ENCODE assay signal across 8 mouse cellular contexts in the genomic region with DNA sequence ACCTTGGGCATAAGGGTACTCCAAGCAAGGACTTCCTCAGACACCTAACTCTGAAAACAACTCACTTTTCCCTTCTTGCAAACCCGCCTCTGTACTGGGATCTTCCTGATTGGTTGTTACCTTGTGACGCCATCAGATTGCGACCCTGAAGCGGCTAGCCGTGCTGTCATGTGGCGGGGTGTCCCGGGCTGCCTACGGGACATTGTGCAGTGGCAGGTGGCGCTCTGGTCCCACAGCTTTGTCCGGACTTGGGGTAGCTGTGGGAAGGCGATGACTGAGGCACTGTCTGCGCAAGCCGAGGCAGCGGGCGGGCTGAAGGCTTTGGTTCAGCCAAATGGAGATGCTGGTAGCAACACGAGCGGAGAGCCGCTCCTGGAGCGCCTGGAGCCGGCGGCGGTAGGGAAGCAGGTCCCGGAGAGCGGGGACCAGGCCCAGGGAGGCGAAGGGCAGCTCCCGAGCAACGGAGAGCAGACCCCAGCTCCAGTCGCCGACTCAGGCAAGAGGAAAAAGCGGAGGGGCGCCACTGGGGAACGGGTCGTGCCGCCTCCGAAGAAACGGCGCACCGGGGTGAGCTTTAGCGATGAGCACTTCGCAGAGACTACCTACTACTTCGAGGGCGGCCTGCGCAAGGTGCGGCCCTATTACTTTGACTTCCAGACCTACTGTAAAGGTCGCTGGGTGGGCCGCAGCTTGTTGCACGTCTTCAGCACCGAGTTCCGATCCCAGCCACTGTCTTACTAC. TPM values are rescaled to one million over a fixed set of nuclear protein-coding genes. Genes with fewer than 3 reads are reported as not detected.
A peak's percentile ranks its signal among the peaks of the same experiment; 100 is the strongest.
DNase-seq lines count a peak whose midpoint lies in the region; ATAC-seq and TF ChIP-seq lines count a peak whose summit lies in the region.

TSS of gene Rpusd2 (plus strand) at position 135 of the 741 bp plus-strand sequence.

- H3K4me1 ChIP-seq in cortical plate, adult 2 months (ENCODE audit: control insufficient read depth, insufficient read depth, low read length): peaks cover 1% of the 10 kb centered on the region; the same call in 1 of the 2 replicates
- peaks cover 41% of the 10 kb centered on the region for H3K4me1 ChIP-seq in megakaryocyte, embryonic 14.5 days

- DNase-seq in gastrocnemius, adult 8-10 months (ENCODE audit: low spot score in 2 of 2): peak; percentile 71 to 81
- DNase-seq in hindlimb bud, embryonic 11.5 days (ENCODE audit: extremely low spot score, low read depth, low spot score): peak; percentile 95
- DNase-seq in left cerebral cortex, adult 8-10 months (ENCODE audit: low spot score in 2 of 2): peak; percentile 79 to 91
- peak; percentile 97 for DNase-seq in right cerebral cortex, postnatal 10 days (ENCODE audit: low spot score in 2 of 2)
- DNase-seq in urinary bladder, postnatal 25 days (ENCODE audit: low spot score): peak; percentile 86

- peaks cover 31% of the 10 kb centered on the region for H3K36me3 ChIP-seq in megakaryocyte, embryonic 14.5 days (replicated peaks; ENCODE audit: low read length)

- H3K4me3 ChIP-seq in cortical plate, adult 2 months (ENCODE audit: insufficient read depth, low read length): peak within 1 kb of the TSS; percentile 52
- peak within 1 kb of the TSS; percentile 96 for H3K4me3 ChIP-seq in megakaryocyte, embryonic 14.5 days (replicated peaks)

- TF ChIP-seq CTCF in cortical plate, adult 2 months (IDR thresholded peaks at IDR 0.05; ENCODE audit: extremely low read depth, insufficient read depth, low read length): no peak

- peak; percentile 72; the same call in 1 of the 2 replicates for TF ChIP-seq POLR2A in cortical plate, adult 2 months (IDR thresholded peaks at IDR 0.05; ENCODE audit: extremely low read depth, insufficient read depth, low read length)

- H3K27me3 ChIP-seq in megakaryocyte, embryonic 14.5 days (replicated peaks): no peaks in the 10 kb centered on the region

- H3K27ac ChIP-seq in cortical plate, adult 2 months (ENCODE audit: insufficient read depth, low read length): no peak within 1 kb of the TSS

- ATAC-seq in activated CD4-positive, CD25-positive, alpha-beta regulatory T cell, adult 4 months: peak; percentile 99

- H3K9me3 ChIP-seq in megakaryocyte, embryonic 14.5 days: no peaks in the 10 kb centered on the region

RNA-seq across cellular contexts. Expression of gene Rpusd2, which starts in this region (rescaled TPM):
- polyA plus RNA-seq in activated CD4-positive, CD25-positive, alpha-beta regulatory T cell, adult 4 months (2017; shearing (Covaris generic)): 1 to 10 TPM; 2.3 to 2.4 TPM
- polyA plus RNA-seq in cortical plate, adult 2 months (2012; rRNA removed): 4.8 and 4.9 TPM in 2 replicates
- 1 to 10 TPM; 2.7 to 3.5 (median 3.3) TPM for total RNA-seq in gastrocnemius, adult 8-10 months (2022)
- 1 to 10 TPM; 6.6 to 9.1 (median 8.0) TPM for total RNA-seq in left cerebral cortex, adult 8-10 months (2022)
- polyA plus RNA-seq in megakaryocyte, embryonic 14.5 days (2012; ENCODE audit: insufficient read depth, low replicate concordance): 0.67 and 1.8 TPM in 2 replicates
